Mouse (Mus musculus) ES-E14 (cell line): ENCODE measurements around the gene Fgf18.

ENCODE experiments used
- CHD2 ChIP-seq: IDR thresholded peaks from 2 replicates; pipeline ENCODE4 v1.6.1; 2014; ENCODE audit warnings: mild to moderate bottlenecking, low read depth, low read length, inconsistent platforms
- MAFK ChIP-seq: IDR thresholded peaks from 2 replicates; pipeline ENCODE4 v1.6.1; 2014; ENCODE audit warnings: mild to moderate bottlenecking, low read depth, low read length, inconsistent platforms; ENCODE audit not compliant: insufficient read depth
- ZC3H11A ChIP-seq: IDR thresholded peaks from 2 replicates; pipeline ENCODE4 v1.6.1; 2012; ENCODE audit warnings: low read depth, mild to moderate bottlenecking, inconsistent platforms, low read length, borderline replicate concordance

GRCm38 (mm10) chr11:33119116-33119515 lies 28.1 kb downstream of the Fgf18 start:
- TF ChIP-seq MAFK, result no peak
- TF ChIP-seq ZC3H11A, result no peak
- no peak for TF ChIP-seq CHD2
